Mouse (Mus musculus) liver, postnatal 0 days (tissue): ENCODE measurements around the gene Naip1. TPM values are rescaled to one million over a fixed set of nuclear protein-coding genes. Genes with fewer than 3 reads are reported as not detected.

Experiments used
- ATAC-seq: fragments of 200-750 bp; cut with Nextera tagmentation; 2 replicates; pipeline ENCODE4 v1.8.0; 2017; ENCODE audit warnings: mild to moderate bottlenecking, moderate library complexity
- DNase-seq: peaks from one replicate; pipeline ENCODE4 v3.0.0-alpha.2; 2016
- H3K27ac ChIP-seq: fragments of 300-500 bp; sonication (generic); 2 replicates; pipeline ENCODE4 v1.5.1; 2014; ENCODE audit warnings: antibody characterized with exemption, moderate library complexity, mild to moderate bottlenecking, low read depth
- H3K27me3 ChIP-seq: fragments of 300-500 bp; sonication (generic); 2 replicates; pipeline ENCODE4 v1.6.1; 2014; ENCODE audit warnings: low read length, control low read depth, mixed read lengths; ENCODE audit not compliant: insufficient read depth
- H3K36me3 ChIP-seq: fragments of 300-500 bp; sonication (generic); replicated peaks from 2 replicates; pipeline ENCODE4 v1.6.1; 2014; ENCODE audit warnings: mild to moderate bottlenecking, control low read depth, low read length, moderate library complexity, mixed read lengths; ENCODE audit not compliant: insufficient read depth
- H3K4me1 ChIP-seq: fragments of 300-500 bp; sonication (generic); 2 replicates; pipeline ENCODE4 v1.6.1; 2014; ENCODE audit warnings: antibody characterized with exemption, mild to moderate bottlenecking, control low read depth; ENCODE audit not compliant: insufficient read depth
- H3K4me2 ChIP-seq: fragments of 300-500 bp; sonication (generic); 2 replicates; pipeline ENCODE4 v1.6.1; 2014; ENCODE audit warnings: low read depth, mild to moderate bottlenecking, low read length, moderate library complexity, mixed read lengths
- H3K4me3 ChIP-seq: fragments of 300-500 bp; sonication (generic); 2 replicates; pipeline ENCODE4 v1.5.1; 2014; ENCODE audit warnings: low read depth, low read length
- H3K9ac ChIP-seq: fragments of 300-500 bp; sonication (generic); replicated peaks from 2 replicates; pipeline ENCODE4 v1.6.1; 2014; ENCODE audit warnings: mild to moderate bottlenecking, moderate library complexity
- H3K9me3 ChIP-seq: fragments of 300-500 bp; sonication (generic); 2 replicates; pipeline ENCODE4 v1.6.1; 2016; ENCODE audit warnings: mild to moderate bottlenecking, control low read depth, low read length, mixed read lengths
- CTCF ChIP-seq: sonication (generic); IDR thresholded peaks from 2 replicates; pipeline ENCODE4 v1.5.1; 2016; ENCODE audit warnings: antibody characterized with exemption, low read depth
- EP300 ChIP-seq: IDR thresholded peaks from 2 replicates; pipeline ENCODE4 v1.6.1; 2016; ENCODE audit warnings: antibody characterized with exemption, low read depth, mild to moderate bottlenecking
- WGBS: fragments of 180-500 bp; shearing (Covaris S2); extraction: QIAGEN DNeasy Blood & Tissue Kit; methylation state at CpG from one replicate; pipeline ENCODE4 v1.1.7; 2014; ENCODE audit not compliant: insufficient replicate concordance; 5-methylcytosine and 5-hydroxymethylcytosine counted together
- polyA plus RNA-seq: library from polyadenylated mRNA; unstranded; fragments of >200 nt; fragmentation: Nextera tagmentation; extraction: Ambion mirVana; gene quantifications from 2 replicates; pipeline ENCODE4 v1.2.1, GENCODE M21; 2015

Gene Naip1
- polyA plus RNA-seq, 1 experiment from 2014 or later: 0.04 TPM

- peak overlapping the region; percentile 82 for H3K4me2 ChIP-seq
- WGBS: 15% methylated on average over 6 of the region's 6 CpGs
- H3K9me3 ChIP-seq: no peaks in the 10 kb centered on the region
- H3K27ac ChIP-seq: peak overlapping the region; percentile 83
- peaks cover 20% of the 10 kb centered on the region for H3K4me1 ChIP-seq
- H3K9ac ChIP-seq: peak overlapping the region; percentile 93
- no peaks in the 10 kb centered on the region for H3K27me3 ChIP-seq
- H3K4me3 ChIP-seq: peak overlapping the region; percentile 98
- peaks cover 15% of the 10 kb centered on the region for H3K36me3 ChIP-seq
- TF ChIP-seq CTCF: no peak
- no peak for TF ChIP-seq EP300
- DNase-seq (no peak), ATAC-seq (no peak)
Observed at GRCm38 (mm10) chr13:100491623-100492022, 39.0 kb upstream of the Naip1 start.

- no peaks in the 10 kb centered on the region for H3K27me3 ChIP-seq
- DNase-seq: no peak
Observed at GRCm38 (mm10) chr13:100490424-100490823, 37.8 kb upstream of the Naip1 start.

GRCm38 (mm10) chr13:100483610-100484009, 30.9 kb upstream of the Naip1 start:
- no peaks in the 10 kb centered on the region for H3K9me3 ChIP-seq
- H3K4me3 ChIP-seq: no peak overlapping the region
- no peak overlapping the region for H3K4me2 ChIP-seq
- H3K27me3 ChIP-seq: no peaks in the 10 kb centered on the region
- peaks cover 34% of the 10 kb centered on the region for H3K36me3 ChIP-seq
- no peak for DNase-seq
- ATAC-seq: no peak
- TF ChIP-seq CTCF (no peak), EP300 (no peak)
- no peak overlapping the region for H3K9ac ChIP-seq
- WGBS: 85% methylated on average over 7 of the region's 7 CpGs
- H3K27ac ChIP-seq: no peak overlapping the region
- H3K4me1 ChIP-seq: no peaks in the 10 kb centered on the region

More at GRCm38 (mm10) chr13:100490424-100490823, 37.8 kb upstream of the Naip1 start:
- no peak for ATAC-seq
- 67% methylated on average over 5 of the region's 5 CpGs for WGBS
- Histone ChIP-seq H3K9me3 (no peaks in the 10 kb centered on the region), H3K4me2 (no peak overlapping the region), H3K9ac (no peak overlapping the region), H3K4me3 (no peak overlapping the region), H3K36me3 (peaks cover 17% of the 10 kb centered on the region), H3K27ac (no peak overlapping the region), H3K4me1 (peaks cover 20% of the 10 kb centered on the region)
- TF ChIP-seq CTCF (no peak), EP300 (no peak)

GRCm38 (mm10) chr13:100463527-100464222, 11.0 kb upstream of the Naip1 start:
- H3K36me3 ChIP-seq: peaks cover 16% of the 10 kb centered on the region
- no peak overlapping the region for H3K9ac ChIP-seq
- H3K4me2 ChIP-seq: no peak overlapping the region; the same call in 1 of the 2 replicates
- no peak for TF ChIP-seq CTCF
- TF ChIP-seq EP300: no peak
- ATAC-seq: peak; percentile 69
- no peak overlapping the region for H3K4me3 ChIP-seq
- H3K9me3 ChIP-seq: no peaks in the 10 kb centered on the region
- 63% methylated on average over 2 of the region's 2 CpGs for WGBS
- no peak overlapping the region for H3K27ac ChIP-seq
- DNase-seq: no peak
- H3K4me1 ChIP-seq: no peaks in the 10 kb centered on the region
- H3K27me3 ChIP-seq: no peaks in the 10 kb centered on the region

- Histone ChIP-seq H3K9ac (no peak overlapping the region), H3K27ac (no peak overlapping the region), H3K9me3 (no peaks in the 10 kb centered on the region), H3K4me1 (no peaks in the 10 kb centered on the region), H3K4me2 (no peak overlapping the region), H3K4me3 (no peak overlapping the region), H3K27me3 (no peaks in the 10 kb centered on the region), H3K36me3 (0 out of 2 replicates have a peak, but pooled peaks cover 10% of the 10 kb centered on the region)
- DNase-seq (no peak), ATAC-seq (no peak)
- TF ChIP-seq EP300 (no peak), CTCF (no peak)
- WGBS: 89% methylated on average over 3 of the region's 3 CpGs
Observed at GRCm38 (mm10) chr13:100461336-100461735, 8.7 kb upstream of the Naip1 start.

- H3K4me1 ChIP-seq: no peaks in the 10 kb centered on the region
- DNase-seq: no peak
- TF ChIP-seq EP300: no peak
- no peak for TF ChIP-seq CTCF
- no peak overlapping the region for H3K4me2 ChIP-seq
- H3K27ac ChIP-seq: no peak overlapping the region
- H3K4me3 ChIP-seq: no peak overlapping the region
- no peaks in the 10 kb centered on the region for H3K27me3 ChIP-seq
- H3K9ac ChIP-seq: no peak overlapping the region
- 15% methylated on average over 1 of the region's 1 CpGs for WGBS
- no peaks in the 10 kb centered on the region for H3K36me3 ChIP-seq
- peak; percentile 21; the same call in 1 of the 2 replicates for ATAC-seq
- no peaks in the 10 kb centered on the region for H3K9me3 ChIP-seq
Observed at GRCm38 (mm10) chr13:100449495-100449894, 3.2 kb downstream of the Naip1 start.
